Mouse (Mus musculus) hindbrain, embryonic 16.5 days (tissue): ENCODE results near the gene Lif. TPM values are rescaled to one million over a fixed set of nuclear protein-coding genes. Genes with fewer than 3 reads are reported as not detected.

ENCODE experiments used
- ATAC-seq: fragments of 200-750 bp; cut with Nextera tagmentation; 2 replicates; pipeline ENCODE4 v1.8.0; 2017; ENCODE audit warnings: moderate TSS enrichment, moderate library complexity
- H3K27ac ChIP-seq: fragments of 300-500 bp; sonication (generic); 2 replicates; pipeline ENCODE4 v1.5.1; 2014; ENCODE audit warnings: low read depth, mild to moderate bottlenecking, control low read depth, low read length, moderate library complexity
- H3K27me3 ChIP-seq: fragments of 300-500 bp; sonication (generic); replicated peaks from 2 replicates; pipeline ENCODE4 v1.6.1; 2014; ENCODE audit warnings: low read length; ENCODE audit not compliant: control insufficient read depth, insufficient read depth
- H3K36me3 ChIP-seq: fragments of 300-500 bp; sonication (generic); 2 replicates; pipeline ENCODE4 v1.6.1; 2014; ENCODE audit warnings: mild to moderate bottlenecking, low read length, moderate library complexity, mixed read lengths; ENCODE audit not compliant: control insufficient read depth, insufficient read depth
- H3K4me1 ChIP-seq: fragments of 300-500 bp; sonication (generic); 2 replicates; pipeline ENCODE4 v1.6.1; 2014; ENCODE audit warnings: low read depth, low read length; ENCODE audit not compliant: control insufficient read depth, insufficient read depth
- H3K4me2 ChIP-seq: fragments of 300-500 bp; sonication (generic); 2 replicates; pipeline ENCODE4 v1.6.1; 2014; ENCODE audit warnings: mild to moderate bottlenecking, low read length, control low read depth, moderate library complexity
- H3K4me3 ChIP-seq: fragments of 300-500 bp; sonication (generic); 2 replicates; pipeline ENCODE4 v1.5.1; 2014; ENCODE audit warnings: mild to moderate bottlenecking, low read length, control low read depth, moderate library complexity
- H3K9ac ChIP-seq: fragments of 300-500 bp; sonication (generic); 2 replicates; pipeline ENCODE4 v1.6.1; 2014; ENCODE audit warnings: low read depth, mild to moderate bottlenecking, control low read depth, low read length, moderate library complexity
- H3K9me3 ChIP-seq: fragments of 300-500 bp; sonication (generic); 2 replicates; pipeline ENCODE4 v1.6.1; 2014; ENCODE audit warnings: mild to moderate bottlenecking, low read length, moderate library complexity; ENCODE audit not compliant: control insufficient read depth
- WGBS: fragments of 180-500 bp; shearing (Covaris S2); extraction: QIAGEN DNeasy Blood & Tissue Kit; methylation state at CpG from one replicate; pipeline ENCODE4 v1.1.7; 2014; 5-methylcytosine and 5-hydroxymethylcytosine counted together
- polyA plus RNA-seq: library from polyadenylated mRNA; unstranded; fragments of >200 nt; fragmentation: Nextera tagmentation; extraction: Ambion mirVana; gene quantifications from 2 replicates; pipeline ENCODE4 v1.2.1, GENCODE M21; 2015

Lif gene
- polyA plus RNA-seq, result 0.05 TPM in 1 of 2 replicates, not detected in the other

DNA sequence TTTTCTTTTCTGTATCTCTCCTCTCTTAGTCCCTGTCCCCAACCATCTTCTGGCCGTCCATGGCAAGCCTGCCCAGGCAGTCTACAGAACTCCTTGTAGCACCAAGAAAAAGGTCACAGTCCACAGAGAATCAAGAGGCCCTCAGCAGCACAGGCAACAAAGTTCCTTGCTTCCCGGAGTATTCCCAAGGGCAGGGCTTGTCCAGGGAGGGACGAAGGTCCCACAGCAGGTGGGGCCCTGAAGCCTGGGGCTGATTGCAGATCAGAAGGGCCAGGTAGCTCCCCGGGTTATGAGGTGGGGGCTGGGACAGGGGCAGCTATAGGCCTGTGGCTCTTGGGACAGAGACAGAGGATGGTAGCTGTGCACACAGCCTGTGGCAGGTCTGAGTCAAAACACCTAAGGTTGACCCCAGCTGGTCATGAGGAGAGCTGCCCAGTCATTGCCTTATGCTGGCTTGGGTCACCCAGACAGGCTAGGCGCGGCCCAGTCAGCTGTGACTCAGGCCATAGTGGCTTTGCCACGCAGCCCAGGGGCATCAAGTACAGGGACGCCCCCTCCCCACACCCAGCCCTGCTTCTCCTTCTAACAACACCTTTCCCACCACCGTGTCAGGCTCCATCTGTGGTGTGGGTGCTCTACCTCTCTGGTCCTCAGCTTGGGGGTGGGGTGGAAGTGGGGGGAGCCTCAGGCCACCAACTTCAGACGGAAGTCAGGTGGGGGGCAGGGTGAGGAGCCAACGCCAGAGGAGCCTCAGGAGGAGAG lies at the start of gene Lif:
TSS of gene Lif (plus strand) at position 712 of the 762 bp plus-strand sequence.
- Histone ChIP-seq H3K9ac (no peak within 1 kb of the TSS; the same call in 1 of the 2 replicates), H3K9me3 (no peaks in the 10 kb centered on the region), H3K27me3 (no peaks in the 10 kb centered on the region), H3K27ac (no peak within 1 kb of the TSS), H3K36me3 (no peaks in the 10 kb centered on the region), H3K4me1 (peaks cover 11% of the 10 kb centered on the region), H3K4me2 (no peak within 1 kb of the TSS), H3K4me3 (no peak within 1 kb of the TSS)
- ATAC-seq, result no peak
- 67% methylated on average over 11 of the region's 11 CpGs for WGBS

DNA sequence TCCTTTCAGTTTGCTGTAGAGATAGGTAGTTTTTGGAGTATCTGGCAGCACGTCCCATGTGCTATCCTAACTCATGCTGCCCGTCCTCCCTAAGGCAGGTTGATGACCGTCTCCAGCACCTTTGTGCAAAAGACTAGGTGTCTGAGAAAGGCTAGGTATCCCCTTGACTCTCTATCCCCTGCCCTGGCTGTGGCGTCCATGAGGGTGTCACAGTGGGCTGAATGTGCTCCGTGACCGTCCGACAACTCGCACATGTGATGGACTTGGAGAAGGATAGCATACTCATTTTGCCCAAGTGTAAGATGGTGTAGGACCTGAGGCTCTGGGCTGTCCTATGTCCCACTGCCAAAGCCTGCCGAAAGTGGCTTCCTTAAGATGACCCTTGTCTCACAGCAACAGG lies 49.7 kb upstream of the Lif start:
- WGBS, result 95% methylated on average over 9 of the region's 9 CpGs
- H3K4me2 ChIP-seq, result no peak overlapping the region
- no peak overlapping the region for H3K4me3 ChIP-seq
- no peaks in the 10 kb centered on the region for H3K27me3 ChIP-seq
- peaks cover 14% of the 10 kb centered on the region for H3K36me3 ChIP-seq
- no peak for ATAC-seq
- H3K4me1 ChIP-seq, result no peaks in the 10 kb centered on the region
- H3K9me3 ChIP-seq, result no peaks in the 10 kb centered on the region
- no peak overlapping the region for H3K27ac ChIP-seq
- no peak overlapping the region for H3K9ac ChIP-seq

GRCm38 (mm10) chr11:4209556-4209955 lies 47.8 kb upstream of the Lif start:
- no peak overlapping the region for H3K4me3 ChIP-seq
- ATAC-seq, result no peak
- H3K4me2 ChIP-seq, result no peak overlapping the region
- WGBS, result 81% methylated on average over 5 of the region's 5 CpGs
- H3K9me3 ChIP-seq, result no peaks in the 10 kb centered on the region
- no peaks in the 10 kb centered on the region for H3K27me3 ChIP-seq
- no peak overlapping the region for H3K9ac ChIP-seq
- peaks cover 28% of the 10 kb centered on the region for H3K36me3 ChIP-seq
- H3K27ac ChIP-seq, result no peak overlapping the region
- no peaks in the 10 kb centered on the region for H3K4me1 ChIP-seq

- no peak for ATAC-seq
- Histone ChIP-seq H3K4me2 (no peak overlapping the region), H3K9ac (no peak overlapping the region), H3K36me3 (peaks cover 32% of the 10 kb centered on the region), H3K4me3 (no peak overlapping the region), H3K27ac (no peak overlapping the region), H3K4me1 (no peaks in the 10 kb centered on the region), H3K27me3 (no peaks in the 10 kb centered on the region), H3K9me3 (no peaks in the 10 kb centered on the region)
- 56% methylated on average over 1 of the region's 1 CpGs for WGBS
Observed at GRCm38 (mm10) chr11:4210786-4211185, 46.6 kb upstream of the Lif start.

DNA sequence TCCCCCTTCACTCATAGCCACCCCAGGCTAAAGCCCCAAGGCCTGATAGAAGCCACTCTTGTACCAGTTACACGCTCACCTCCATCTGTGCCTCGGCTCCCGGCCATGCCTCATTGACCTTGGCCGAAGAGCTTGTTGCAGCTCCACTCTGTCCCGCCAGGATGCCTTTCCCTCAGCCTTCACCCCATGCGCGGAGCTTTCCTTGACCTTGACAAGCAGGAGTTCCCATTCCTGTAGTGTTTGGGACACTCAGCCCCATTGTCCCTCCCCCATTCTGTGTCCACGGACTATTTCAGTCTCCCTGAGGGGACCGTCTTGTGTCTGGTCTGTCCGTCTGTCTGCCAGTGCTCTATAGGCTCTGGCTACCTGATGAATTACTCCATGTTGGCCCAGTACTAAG lies 44.2 kb upstream of the Lif start:
- WGBS, result 90% methylated on average over 10 of the region's 10 CpGs
- H3K27me3 ChIP-seq, result peaks cover 7% of the 10 kb centered on the region
- no peak overlapping the region for H3K9ac ChIP-seq
- H3K27ac ChIP-seq, result no peak overlapping the region
- H3K4me2 ChIP-seq, result no peak overlapping the region
- H3K4me1 ChIP-seq, result peaks cover 3% of the 10 kb centered on the region; the same call in 1 of the 2 replicates
- peaks cover 31% of the 10 kb centered on the region for H3K36me3 ChIP-seq
- peaks cover 5% of the 10 kb centered on the region; the same call in 1 of the 2 replicates for H3K9me3 ChIP-seq
- no peak for ATAC-seq
- no peak overlapping the region for H3K4me3 ChIP-seq

DNA sequence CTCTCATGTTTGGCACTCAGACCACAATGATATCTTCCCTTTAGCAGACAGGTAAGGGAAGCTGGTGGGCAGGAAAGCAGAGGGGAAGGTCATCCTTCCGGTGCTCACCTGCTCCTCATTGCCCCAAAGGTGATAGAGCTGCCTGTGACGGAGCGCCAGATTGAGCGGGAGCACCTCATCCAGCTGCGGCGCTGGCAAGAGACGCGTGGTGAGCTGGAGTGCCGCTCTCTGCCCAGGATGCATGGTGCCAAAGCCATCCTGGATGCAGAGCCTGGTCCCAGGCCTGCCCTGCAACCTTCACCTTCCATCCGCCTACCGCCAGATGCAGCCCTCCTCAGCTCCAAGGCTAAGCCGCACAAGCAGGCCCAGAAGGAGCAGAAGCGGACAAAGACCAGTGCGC lies 42.8 kb upstream of the Lif start:
- H3K4me2 ChIP-seq, result no peak overlapping the region
- ATAC-seq, result no peak
- peaks cover 11% of the 10 kb centered on the region for H3K27me3 ChIP-seq
- H3K4me3 ChIP-seq, result no peak overlapping the region
- peaks cover 5% of the 10 kb centered on the region; the same call in 1 of the 2 replicates for H3K9me3 ChIP-seq
- 91% methylated on average over 14 of the region's 14 CpGs for WGBS
- peaks cover 6% of the 10 kb centered on the region; the same call in 1 of the 2 replicates for H3K4me1 ChIP-seq
- no peak overlapping the region for H3K9ac ChIP-seq
- no peak overlapping the region for H3K27ac ChIP-seq
- H3K36me3 ChIP-seq, result peaks cover 30% of the 10 kb centered on the region

DNA sequence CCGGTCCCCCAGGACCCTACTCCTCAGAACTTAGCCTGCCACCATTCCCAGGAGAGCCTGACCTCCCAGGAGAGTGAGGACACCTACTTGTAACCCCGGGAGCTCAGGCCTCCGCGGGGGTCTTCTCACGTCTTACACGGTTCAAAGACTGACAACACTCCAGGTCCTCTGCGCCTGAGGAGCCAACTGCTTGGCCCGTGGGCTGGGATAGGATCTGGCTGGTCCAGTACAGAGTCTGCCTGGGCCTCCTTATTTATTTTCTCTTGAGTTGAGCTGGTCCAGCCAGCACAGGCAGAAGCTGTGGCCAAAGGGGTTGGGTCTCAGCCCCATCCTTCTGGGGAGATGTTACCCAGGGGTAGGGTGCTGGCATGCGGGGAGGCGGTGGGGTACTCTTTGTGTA lies 42.3 kb upstream of the Lif start:
- H3K27me3 ChIP-seq, result peaks cover 11% of the 10 kb centered on the region
- H3K9ac ChIP-seq, result no peak overlapping the region
- H3K9me3 ChIP-seq, result peaks cover 5% of the 10 kb centered on the region; the same call in 1 of the 2 replicates
- no peak overlapping the region for H3K27ac ChIP-seq
- peaks cover 27% of the 10 kb centered on the region for H3K36me3 ChIP-seq
- no peak overlapping the region for H3K4me2 ChIP-seq
- ATAC-seq, result no peak
- peaks cover 6% of the 10 kb centered on the region; the same call in 1 of the 2 replicates for H3K4me1 ChIP-seq
- 85% methylated on average over 10 of the region's 10 CpGs for WGBS
- H3K4me3 ChIP-seq, result no peak overlapping the region

DNA sequence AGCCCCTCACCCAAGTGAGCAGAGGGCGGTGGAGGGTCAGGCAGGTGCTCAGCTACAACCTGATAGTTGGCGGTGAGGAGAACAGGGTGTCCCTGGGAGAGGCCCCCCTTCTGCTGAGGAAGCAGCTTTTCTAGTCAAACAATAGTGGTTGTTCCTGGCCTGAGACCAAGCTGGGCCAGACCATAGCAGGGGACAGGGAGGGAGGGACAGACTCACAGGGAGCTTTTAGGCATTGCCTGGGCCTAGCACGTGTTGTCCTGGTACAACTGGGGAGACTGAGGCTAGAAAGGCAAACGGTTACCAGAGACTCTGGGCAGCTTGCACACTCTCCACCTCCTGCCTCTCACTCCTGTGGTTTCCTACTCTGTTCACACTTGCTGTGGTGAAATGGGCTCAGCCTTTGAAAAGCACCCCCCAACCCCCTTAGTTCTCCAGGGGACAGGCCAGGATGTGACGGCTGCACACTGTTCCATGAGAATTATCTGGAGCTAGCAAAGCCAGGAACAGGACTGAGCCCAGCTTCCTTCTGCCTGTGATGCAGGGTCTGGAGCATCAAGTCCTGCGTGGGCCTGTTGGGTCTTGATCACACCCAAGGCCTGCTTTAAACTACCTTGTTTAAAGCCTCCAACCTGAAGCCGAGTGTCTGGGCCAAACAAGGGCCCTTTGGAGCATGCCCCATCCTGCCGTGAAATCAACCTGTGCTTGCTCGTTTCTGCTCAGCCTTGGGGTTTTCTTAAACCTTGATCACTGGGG lies 40.9 kb upstream of the Lif start:
- H3K27me3 ChIP-seq, result peaks cover 11% of the 10 kb centered on the region
- H3K9ac ChIP-seq, result no peak overlapping the region
- peak; percentile 22; the same call in 1 of the 2 replicates for ATAC-seq
- peak overlapping the region; percentile 16; the same call in 1 of the 2 replicates for H3K27ac ChIP-seq
- peaks cover 24% of the 10 kb centered on the region for H3K36me3 ChIP-seq
- peaks cover 5% of the 10 kb centered on the region; the same call in 1 of the 2 replicates for H3K9me3 ChIP-seq
- 81% methylated on average over 9 of the region's 9 CpGs for WGBS
- H3K4me3 ChIP-seq, result no peak overlapping the region
- H3K4me2 ChIP-seq, result no peak overlapping the region
- peaks cover 6% of the 10 kb centered on the region; the same call in 1 of the 2 replicates for H3K4me1 ChIP-seq
